Mouse (Mus musculus) stomach, postnatal 0 days (tissue): ENCODE data around the gene Alg3. TPM values are rescaled to one million over a fixed set of nuclear protein-coding genes. Genes with fewer than 3 reads are reported as not detected.
A peak's percentile ranks its signal among the peaks of the same experiment; 100 is the strongest.

Experiments
- ATAC-seq: fragments of 200-750 bp; cut with Nextera tagmentation; 2 replicates; pipeline ENCODE4 v1.8.0; 2017; ENCODE audit not compliant: low FRiP score, low TSS enrichment
- DNase-seq: peaks from one replicate; pipeline ENCODE4 v3.0.0-alpha.2; 2016; ENCODE audit warnings: low spot score
- H3K27ac ChIP-seq: fragments of 300-500 bp; sonication (generic); replicated peaks from 2 replicates; pipeline ENCODE4 v1.5.1; 2014; ENCODE audit warnings: mild to moderate bottlenecking, control low read depth
- H3K27me3 ChIP-seq: fragments of 300-500 bp; sonication (generic); 2 replicates; pipeline ENCODE4 v1.6.1; 2014; ENCODE audit warnings: low read length; ENCODE audit not compliant: control insufficient read depth, insufficient read depth
- H3K36me3 ChIP-seq: fragments of 300-500 bp; sonication (generic); 2 replicates; pipeline ENCODE4 v1.6.1; 2014; ENCODE audit warnings: low read length, mixed read lengths; ENCODE audit not compliant: control insufficient read depth, insufficient read depth
- H3K4me1 ChIP-seq: fragments of 300-500 bp; sonication (generic); replicated peaks from 2 replicates; pipeline ENCODE4 v1.6.1; 2014; ENCODE audit warnings: antibody characterized with exemption; ENCODE audit not compliant: control insufficient read depth, insufficient read depth
- H3K4me2 ChIP-seq: fragments of 300-500 bp; sonication (generic); replicated peaks from 2 replicates; pipeline ENCODE4 v1.6.1; 2014; ENCODE audit warnings: low read depth, mild to moderate bottlenecking, control low read depth, moderate library complexity
- H3K4me3 ChIP-seq: fragments of 300-500 bp; sonication (generic); 2 replicates; pipeline ENCODE4 v1.5.1; 2014; ENCODE audit warnings: low read depth, low read length, control low read depth
- H3K9ac ChIP-seq: fragments of 300-500 bp; sonication (generic); 2 replicates; pipeline ENCODE4 v1.6.1; 2014; ENCODE audit warnings: mild to moderate bottlenecking, low read length, control low read depth, mixed read lengths
- H3K9me3 ChIP-seq: fragments of 300-500 bp; sonication (generic); 2 replicates; pipeline ENCODE4 v1.6.1; 2016; ENCODE audit warnings: low read length; ENCODE audit not compliant: control insufficient read depth
- CTCF ChIP-seq: IDR thresholded peaks from 2 replicates; pipeline ENCODE4 v1.5.1; 2016; ENCODE audit warnings: antibody characterized with exemption, low read depth, mild to moderate bottlenecking, moderate library complexity
- EP300 ChIP-seq: optimal IDR thresholded peaks from 2 replicates; pipeline ENCODE3; 2016; ENCODE audit warnings: antibody characterized with exemption
- WGBS: fragments of 180-500 bp; shearing (Covaris S2); extraction: QIAGEN DNeasy Blood & Tissue Kit; methylation state at CpG from one replicate; pipeline ENCODE4 v1.1.7; 2014; 5-methylcytosine and 5-hydroxymethylcytosine counted together
- polyA plus RNA-seq: library from polyadenylated mRNA; unstranded; fragments of >200 nt; fragmentation: Nextera tagmentation; extraction: Ambion mirVana; gene quantifications from 2 replicates; pipeline ENCODE4 v1.2.1, GENCODE M21; 2015

The Alg3 gene
- 24.5 and 25.8 TPM in 2 replicates for polyA plus RNA-seq

DNA sequence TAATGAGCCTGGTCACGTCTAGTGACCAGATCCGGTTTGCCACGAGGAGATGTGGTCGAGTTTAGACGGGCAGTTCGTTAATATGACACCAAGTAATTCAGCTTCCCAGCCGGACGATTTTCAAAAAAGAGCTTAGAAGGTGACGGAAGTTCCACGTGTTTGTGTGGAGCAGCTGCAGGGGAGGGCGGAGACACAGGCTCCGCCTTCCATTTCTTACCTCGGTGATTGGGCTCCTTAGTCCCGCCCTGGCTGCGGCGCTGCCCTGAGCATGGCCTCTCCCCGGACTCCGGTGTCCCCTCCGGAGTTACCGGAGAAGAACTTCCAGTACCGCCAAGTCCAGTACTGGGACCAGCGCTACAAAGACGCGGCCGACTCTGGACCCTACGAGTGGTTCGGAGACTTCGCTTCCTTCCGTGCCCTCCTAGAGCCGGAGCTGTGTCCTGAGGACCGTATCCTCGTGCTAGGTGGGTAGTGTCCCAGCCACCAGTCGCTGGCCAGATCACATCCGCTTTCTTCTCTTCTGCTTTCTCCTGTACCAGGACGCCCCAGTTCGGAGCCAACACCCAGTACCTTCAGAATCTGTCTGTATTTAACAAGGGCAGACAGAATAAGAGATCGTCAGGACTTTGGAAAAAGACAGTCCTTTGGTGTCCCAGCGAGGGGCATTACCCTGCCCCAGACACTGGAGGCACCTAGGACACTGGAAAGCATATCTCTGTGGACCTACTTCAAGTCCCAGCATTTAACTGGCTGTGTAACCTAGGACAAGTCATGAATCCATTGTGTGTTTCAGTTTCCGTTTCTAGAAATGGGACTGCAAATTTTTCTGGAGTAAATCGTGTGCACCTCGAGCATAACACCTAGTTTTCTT lies at the start of gene Alg3, which contains the start of the genes Eef1akmt4 and Gm49333:
Gene Alg3, minus strand, starts transcription at position 379 of the 871 bp plus-strand sequence.
Gene Eef1akmt4, plus strand, starts transcription at position 237 of the 871 bp plus-strand sequence.
Gene Gm49333, plus strand, starts transcription at position 254 of the 871 bp plus-strand sequence.
- DNase-seq (peak; percentile 92), ATAC-seq (peak; percentile 97)
- TF ChIP-seq EP300 = no peak
- TF ChIP-seq CTCF = no peak
- H3K9me3 ChIP-seq = no peaks in the 10 kb centered on the region
- no peaks in the 10 kb centered on the region for H3K4me1 ChIP-seq
- peak within 1 kb of the TSS; percentile 75 for H3K9ac ChIP-seq
- peak within 1 kb of the TSS; percentile 77 for H3K27ac ChIP-seq
- peak within 1 kb of the TSS; percentile 71 for H3K4me3 ChIP-seq
- no peaks in the 10 kb centered on the region for H3K27me3 ChIP-seq
- 1% methylated on average over 41 of the region's 41 CpGs for WGBS
- peak within 1 kb of the TSS; percentile 85 for H3K4me2 ChIP-seq
- 0 out of 2 replicates have a peak, but pooled peaks cover 4% of the 10 kb centered on the region for H3K36me3 ChIP-seq

- H3K4me1 ChIP-seq = no peaks in the 10 kb centered on the region
- H3K27ac ChIP-seq = no peak overlapping the region
- no peak for TF ChIP-seq CTCF
- no peak for TF ChIP-seq EP300
- H3K4me3 ChIP-seq = no peak overlapping the region
- no peak overlapping the region for H3K4me2 ChIP-seq
- 85% methylated on average over 4 of the region's 4 CpGs for WGBS
- ATAC-seq (no peak), DNase-seq (no peak)
- H3K9ac ChIP-seq = no peak overlapping the region
- no peaks in the 10 kb centered on the region for H3K27me3 ChIP-seq
- no peaks in the 10 kb centered on the region for H3K9me3 ChIP-seq
- peaks cover 28% of the 10 kb centered on the region for H3K36me3 ChIP-seq
Measured at GRCm38 (mm10) chr16:20657661-20658060, 46.1 kb upstream of the Alg3 start.

GRCm38 (mm10) chr16:20653315-20653714 lies 41.8 kb upstream of the Alg3 start:
- Histone ChIP-seq H3K36me3 (peaks cover 20% of the 10 kb centered on the region), H3K9ac (no peak overlapping the region), H3K27ac (no peak overlapping the region), H3K27me3 (no peaks in the 10 kb centered on the region), H3K4me1 (no peaks in the 10 kb centered on the region), H3K4me3 (no peak overlapping the region), H3K4me2 (no peak overlapping the region), H3K9me3 (no peaks in the 10 kb centered on the region)
- WGBS = 62% methylated on average over 2 of the region's 2 CpGs
- TF ChIP-seq EP300 (no peak), CTCF (peak; percentile 18; the same call in 1 of the 2 replicates)
- DNase-seq (no peak), ATAC-seq (no peak)

DNA sequence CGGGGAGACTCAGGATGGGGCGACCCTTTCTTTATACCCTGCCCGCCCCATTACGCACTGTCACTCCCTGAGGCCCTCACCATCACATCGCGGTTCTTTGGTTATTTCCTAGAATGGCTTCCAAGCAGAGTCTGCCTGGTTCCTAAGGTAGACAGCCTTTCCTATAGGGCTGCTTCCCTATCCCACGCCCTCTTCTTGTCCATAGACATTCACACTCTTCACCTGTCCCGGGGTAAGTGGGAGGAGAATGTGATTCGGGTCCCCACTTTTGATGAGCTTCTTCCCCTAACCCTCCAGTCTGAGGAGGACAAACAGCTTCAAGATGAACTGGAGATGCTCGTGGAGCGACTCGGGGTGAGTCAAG lies 40.4 kb upstream of the Alg3 start:
- TF ChIP-seq EP300 (no peak), CTCF (no peak)
- H3K4me1 ChIP-seq = no peaks in the 10 kb centered on the region
- peak overlapping the region; percentile 40; the same call in 1 of the 2 replicates for H3K27ac ChIP-seq
- peak overlapping the region; percentile 88 for H3K4me3 ChIP-seq
- no peaks in the 10 kb centered on the region for H3K27me3 ChIP-seq
- peak overlapping the region; percentile 82 for H3K4me2 ChIP-seq
- no peaks in the 10 kb centered on the region for H3K9me3 ChIP-seq
- no peak for DNase-seq
- ATAC-seq = peak; percentile 59
- peaks cover 14% of the 10 kb centered on the region for H3K36me3 ChIP-seq
- peak overlapping the region; percentile 93 for H3K9ac ChIP-seq
- 5% methylated on average over 12 of the region's 12 CpGs for WGBS

DNA sequence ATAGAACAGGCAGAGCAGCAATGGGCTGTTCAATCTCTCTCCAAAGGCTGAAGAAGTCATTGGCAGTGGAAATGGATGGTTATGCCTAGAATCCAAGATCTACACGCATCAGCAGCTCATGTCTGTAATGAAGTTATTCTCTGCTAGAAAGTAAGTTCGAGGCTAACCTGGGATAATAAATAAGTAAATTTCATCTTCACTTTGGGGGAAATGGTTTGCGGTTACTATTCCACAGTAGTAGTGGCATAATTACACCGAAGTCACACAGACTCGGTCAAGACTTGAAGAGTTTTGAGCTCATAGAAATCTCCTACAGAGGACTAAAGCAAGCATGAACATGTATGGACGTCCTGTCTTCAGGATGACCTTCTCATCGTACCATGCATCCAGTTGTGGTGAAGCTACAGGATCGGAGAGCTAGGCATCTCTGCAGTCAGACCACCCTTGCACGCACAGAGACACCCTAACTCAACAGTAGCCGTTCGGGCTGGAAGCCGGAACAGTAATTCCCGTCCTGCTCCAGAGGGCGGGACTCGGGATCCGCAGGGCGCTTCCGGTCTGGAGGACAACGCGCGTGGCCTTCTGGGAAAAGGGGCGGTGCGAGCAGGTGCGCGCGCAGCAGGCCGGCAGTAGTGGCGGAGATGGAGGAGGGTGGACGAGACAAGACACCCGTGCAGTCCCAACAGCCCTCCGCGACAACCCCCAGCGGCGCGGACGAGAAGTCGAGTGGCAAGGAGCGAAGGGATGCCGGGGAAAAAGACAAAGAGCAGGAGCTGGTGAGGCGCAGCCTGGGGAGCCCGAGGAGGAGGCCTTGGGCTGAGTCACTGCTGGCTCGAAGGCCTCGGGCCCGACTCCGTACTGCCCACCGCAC lies 39.8 kb upstream of the Alg3 start, which contains the start of gene Psmd2:
Gene Psmd2, plus strand, starts transcription at position 577 of the 871 bp plus-strand sequence.
- TF ChIP-seq CTCF (peak; percentile 26), EP300 (no peak)
- 2% methylated on average over 42 of the region's 46 CpGs for WGBS

More for the DNA sequence above, 39.8 kb upstream of the Alg3 start, which contains the start of gene Psmd2:
- Histone ChIP-seq H3K9me3 (no peaks in the 10 kb centered on the region), H3K4me2 (peak within 1 kb of the TSS; percentile 82), H3K4me1 (no peaks in the 10 kb centered on the region), H3K4me3 (peak within 1 kb of the TSS; percentile 88), H3K9ac (peak within 1 kb of the TSS; percentile 93), H3K36me3 (peaks cover 7% of the 10 kb centered on the region), H3K27me3 (no peaks in the 10 kb centered on the region), H3K27ac (peak within 1 kb of the TSS; percentile 80)
- ATAC-seq (peak; percentile 96), DNase-seq (peak; percentile 97)
